Mouse (Mus musculus) MEL (cell line): Measurements from ENCODE around the gene Bsn. TPM values are rescaled to one million over a fixed set of nuclear protein-coding genes. Genes with fewer than 3 reads are reported as not detected.

ENCODE experiments used
- DNase-seq: peaks from one replicate; pipeline ENCODE4 v3.0.0; 2011; ENCODE audit warnings: low read depth, low spot score
- H3K27ac ChIP-seq: 2 replicates; pipeline ENCODE4 v1.5.1; 2012; ENCODE audit warnings: low read depth, mild to moderate bottlenecking, control low read depth, low read length, moderate library complexity; ENCODE audit not compliant: control insufficient read depth
- H3K27me3 ChIP-seq, 2 experiments: fragments of 150-350 bp in 1 of 2; sonication (generic) in 1 of 2; 2 replicates each; pipeline ENCODE4 v1.6.1; 2012; ENCODE audit warnings: low read length in 2 of 2, mild to moderate bottlenecking in 2 of 2, improper control_type of control experiment in 1 of 2, moderate library complexity in 1 of 2; ENCODE audit not compliant: insufficient read depth in 2 of 2, control insufficient read depth in 1 of 2
- H3K36me3 ChIP-seq, 2 experiments: 2 replicates each; pipeline ENCODE4 v1.6.1; 2012 to 2014; ENCODE audit warnings: low read length in 2 of 2, improper control_type of control experiment in 1 of 2, inconsistent platforms in 1 of 2, mild to moderate bottlenecking in 1 of 2; ENCODE audit not compliant: insufficient read depth in 2 of 2, control insufficient read depth in 1 of 2
- H3K4me1 ChIP-seq, 2 experiments: fragments of 150-350 bp in 1 of 2; sonication (generic) in 1 of 2; 2 replicates each; pipeline ENCODE4 v1.6.1; 2012; ENCODE audit warnings: low read length in 2 of 2, improper control_type of control experiment in 1 of 2, mild to moderate bottlenecking in 1 of 2; ENCODE audit not compliant: insufficient read depth in 2 of 2, control insufficient read depth in 1 of 2
- H3K4me3 ChIP-seq, 2 experiments: fragments of 150-350 bp in 1 of 2; sonication (generic) in 1 of 2; 2 replicates each; pipeline ENCODE4 v1.5.1; 2012; ENCODE audit warnings: low read depth in 2 of 2, low read length in 2 of 2, mild to moderate bottlenecking in 2 of 2, moderate library complexity in 2 of 2, control low read depth in 1 of 2, improper control_type of control experiment in 1 of 2; ENCODE audit not compliant: control insufficient read depth in 1 of 2, insufficient read depth in 1 of 2
- H3K79me2 ChIP-seq: 2 replicates; pipeline ENCODE4 v1.6.1; 2012; ENCODE audit warnings: mild to moderate bottlenecking, low read length, moderate library complexity; ENCODE audit not compliant: control insufficient read depth, poor library complexity, insufficient read depth
- H3K9ac ChIP-seq: 2 replicates; pipeline ENCODE4 v1.6.1; 2012; ENCODE audit warnings: low read depth, mild to moderate bottlenecking, control low read depth, low read length, moderate library complexity; ENCODE audit not compliant: control insufficient read depth, poor library complexity, severe bottlenecking
- H3K9me3 ChIP-seq: fragments of 150-350 bp; sonication (generic); replicated peaks from 2 replicates; pipeline ENCODE4 v1.6.1; 2012; ENCODE audit warnings: mild to moderate bottlenecking, low read length, improper control_type of control experiment, moderate library complexity; ENCODE audit not compliant: insufficient read depth
- BHLHE40 ChIP-seq: IDR thresholded peaks from 2 replicates; pipeline ENCODE4 v1.6.1; 2012; ENCODE audit warnings: low read depth, mild to moderate bottlenecking, inconsistent platforms, low read length, improper control_type of control experiment, borderline replicate concordance
- CHD1 ChIP-seq: IDR thresholded peaks from 2 replicates; pipeline ENCODE4 v1.6.1; 2012; ENCODE audit warnings: low read depth, mild to moderate bottlenecking, inconsistent platforms, low read length, improper control_type of control experiment
- CTCF ChIP-seq, 3 experiments: IDR thresholded peaks in 2 of 3; conservative IDR thresholded peaks in 1 of 3; 2 replicates each; pipeline ENCODE4 v1.5.1; 2011 to 2012; ENCODE audit warnings: low read length in 3 of 3, low read depth in 2 of 3, mild to moderate bottlenecking in 2 of 3, improper control_type of control experiment in 1 of 3, inconsistent platforms in 1 of 3, mixed read lengths in 1 of 3, moderate library complexity in 1 of 3; ENCODE audit not compliant: control insufficient read depth in 1 of 3, insufficient read depth in 1 of 3, poor library complexity in 1 of 3, severe bottlenecking in 1 of 3
- E2F4 ChIP-seq: IDR thresholded peaks from 2 replicates; pipeline ENCODE4 v1.6.1; 2011; ENCODE audit warnings: low read depth, low read length, improper control_type of control experiment, borderline replicate concordance
- ELF1 ChIP-seq: IDR thresholded peaks from 2 replicates; pipeline ENCODE4 v1.6.1; 2014; ENCODE audit warnings: low read depth, mild to moderate bottlenecking, inconsistent platforms, low read length, improper control_type of control experiment, moderate library complexity
- EP300 ChIP-seq, 2 experiments: IDR thresholded peaks; 2 replicates each; pipeline ENCODE4 v1.6.1; 2011; ENCODE audit warnings: improper control_type of control experiment in 2 of 2, low read length in 2 of 2, low read depth in 1 of 2, mild to moderate bottlenecking in 1 of 2
- ETS1 ChIP-seq: IDR thresholded peaks from 2 replicates; pipeline ENCODE4 v1.6.1; 2012; ENCODE audit warnings: low read depth, mild to moderate bottlenecking, inconsistent platforms, low read length, improper control_type of control experiment, moderate library complexity
- GABPA ChIP-seq: IDR thresholded peaks from 2 replicates; pipeline ENCODE4 v1.6.1; 2012; ENCODE audit warnings: low read depth, mild to moderate bottlenecking, inconsistent platforms, low read length, improper control_type of control experiment, moderate library complexity
- GATA1 ChIP-seq: IDR thresholded peaks from 2 replicates; pipeline ENCODE4 v1.6.1; 2011; ENCODE audit warnings: low read depth, low read length, improper control_type of control experiment
- HCFC1 ChIP-seq: IDR thresholded peaks from 2 replicates; pipeline ENCODE4 v1.6.1; 2012; ENCODE audit warnings: low read depth, mild to moderate bottlenecking, inconsistent platforms, low read length, improper control_type of control experiment, moderate library complexity
- JUND ChIP-seq: IDR thresholded peaks from 2 replicates; pipeline ENCODE4 v1.6.1; 2011; ENCODE audit warnings: low read depth, mild to moderate bottlenecking, improper control_type of control experiment, low read length
- KAT2A ChIP-seq: conservative IDR thresholded peaks from 2 replicates; pipeline ENCODE4 v1.6.1; 2012; ENCODE audit warnings: low read depth, low read length, improper control_type of control experiment, inconsistent platforms
- MAFK ChIP-seq: IDR thresholded peaks from 2 replicates; pipeline ENCODE4 v1.6.1; 2011; ENCODE audit warnings: low read depth, mild to moderate bottlenecking, low read length, improper control_type of control experiment, borderline replicate concordance
- MAX ChIP-seq: IDR thresholded peaks from 2 replicates; pipeline ENCODE4 v1.6.1; 2011; ENCODE audit warnings: low read length, improper control_type of control experiment
- MAZ ChIP-seq: IDR thresholded peaks from 2 replicates; pipeline ENCODE4 v1.6.1; 2012; ENCODE audit warnings: low read depth, mild to moderate bottlenecking, inconsistent platforms, low read length, improper control_type of control experiment
- MEF2A ChIP-seq: IDR thresholded peaks from 2 replicates; pipeline ENCODE4 v1.6.1; 2014; ENCODE audit warnings: low read depth, mild to moderate bottlenecking, inconsistent platforms, low read length, improper control_type of control experiment; ENCODE audit not compliant: poor library complexity, insufficient replicate concordance, severe bottlenecking; ENCODE audit errors: extremely low read depth
- MXI1 ChIP-seq: IDR thresholded peaks from 2 replicates; pipeline ENCODE4 v1.6.1; 2011; ENCODE audit warnings: mild to moderate bottlenecking, low read depth, low read length, improper control_type of control experiment
- MYB ChIP-seq: IDR thresholded peaks from 2 replicates; pipeline ENCODE4 v1.6.1; 2011; ENCODE audit warnings: mild to moderate bottlenecking, low read depth, low read length, improper control_type of control experiment
- MYC ChIP-seq: IDR thresholded peaks from 2 replicates; pipeline ENCODE4 v1.6.1; 2011; ENCODE audit warnings: low read depth, mild to moderate bottlenecking, low read length, improper control_type of control experiment, moderate library complexity
- NELFE ChIP-seq: IDR thresholded peaks from 2 replicates; pipeline ENCODE4 v1.6.1; 2011; ENCODE audit warnings: low read depth, low read length, improper control_type of control experiment
- NRF1 ChIP-seq: IDR thresholded peaks from 2 replicates; pipeline ENCODE4 v1.6.1; 2014; ENCODE audit warnings: low read depth, mild to moderate bottlenecking, inconsistent platforms, low read length, improper control_type of control experiment, moderate library complexity; ENCODE audit not compliant: poor library complexity, insufficient read depth, severe bottlenecking
- RCOR1 ChIP-seq: IDR thresholded peaks from 2 replicates; pipeline ENCODE4 v1.6.1; 2012; ENCODE audit warnings: low read depth, mild to moderate bottlenecking, inconsistent platforms, low read length, improper control_type of control experiment
- SMC3 ChIP-seq: IDR thresholded peaks from 2 replicates; pipeline ENCODE4 v1.6.1; 2011; ENCODE audit warnings: low read depth, low read length, improper control_type of control experiment
- TAL1 ChIP-seq: IDR thresholded peaks from 2 replicates; pipeline ENCODE4 v1.6.1; 2012; ENCODE audit warnings: mild to moderate bottlenecking, inconsistent platforms, low read length, moderate library complexity, mixed read lengths
- TBP ChIP-seq: IDR thresholded peaks from 2 replicates; pipeline ENCODE4 v1.8.0; 2011; ENCODE audit warnings: low read depth, low read length, improper control_type of control experiment
- TCF12 ChIP-seq: IDR thresholded peaks from 2 replicates; pipeline ENCODE4 v1.6.1; 2014; ENCODE audit warnings: low read depth, mild to moderate bottlenecking, inconsistent platforms, low read length, improper control_type of control experiment, moderate library complexity
- UBTF ChIP-seq: IDR thresholded peaks from 2 replicates; pipeline ENCODE4 v1.6.1; 2012; ENCODE audit warnings: low read depth, mild to moderate bottlenecking, inconsistent platforms, low read length, improper control_type of control experiment, moderate library complexity, borderline replicate concordance; ENCODE audit not compliant: insufficient read depth
- USF2 ChIP-seq, 2 experiments: IDR thresholded peaks; 2 replicates each; pipeline ENCODE4 v1.6.1; 2011 to 2012; ENCODE audit warnings: improper control_type of control experiment in 2 of 2, low read length in 2 of 2, borderline replicate concordance in 1 of 2, inconsistent platforms in 1 of 2, low read depth in 1 of 2, mild to moderate bottlenecking in 1 of 2; ENCODE audit not compliant: insufficient read depth in 1 of 2
- ZC3H11A ChIP-seq: IDR thresholded peaks from 2 replicates; pipeline ENCODE4 v1.6.1; 2012; ENCODE audit warnings: low read depth, mild to moderate bottlenecking, inconsistent platforms, low read length, improper control_type of control experiment
- ZKSCAN1 ChIP-seq: IDR thresholded peaks from 2 replicates; pipeline ENCODE4 v1.6.1; 2012; ENCODE audit warnings: low read depth, mild to moderate bottlenecking, inconsistent platforms, low read length, improper control_type of control experiment, moderate library complexity
- ZNF384 ChIP-seq: IDR thresholded peaks from 2 replicates; pipeline ENCODE4 v1.6.1; 2012; ENCODE audit warnings: low read depth, mild to moderate bottlenecking, inconsistent platforms, low read length, improper control_type of control experiment
- polyA plus RNA-seq, 2 experiments: library from polyadenylated mRNA; stranded (reverse) in 1 of 2; unstranded in 1 of 2; fragments of >175 nt in 1 of 2; fragments of >200 nt in 1 of 2; gene quantifications; 2 replicates each; pipeline versions ENCODE4 v1.2.1 to v1.2.4; 2012; ENCODE audit warnings: low replicate concordance in 2 of 2, low read depth in 1 of 2; ENCODE audit not compliant: insufficient read length in 2 of 2, insufficient read depth in 1 of 2, missing spikeins in 1 of 2
- total RNA-seq: library from RNA; depleted of rRNA; stranded (reverse); fragments of 300-350 nt; gene quantifications from 2 replicates; pipeline ENCODE4 v1.2.3, GENCODE M21; 2012

Bsn gene
- total and polyA plus RNA-seq, 3 experiments: 3.5 to 5.6 TPM; not detected in 1

- no peaks in the 10 kb centered on the region for H3K36me3 ChIP-seq
- TF ChIP-seq MYB: no peak
- no peak for TF ChIP-seq NRF1
- no peak for TF ChIP-seq ZC3H11A
- TF ChIP-seq GATA1: no peak
- no peak for TF ChIP-seq JUND
- no peak for TF ChIP-seq KAT2A
- no peak for TF ChIP-seq ZKSCAN1
- no peak for TF ChIP-seq TAL1
- no peak for TF ChIP-seq MAFK
- no peak for TF ChIP-seq TCF12
- no peak for TF ChIP-seq TBP
- TF ChIP-seq USF2 (IDR thresholded peaks at IDR 0.05; ENCODE audit: borderline replicate concordance in 1 of 2, insufficient read depth in 1 of 2, low read depth in 1 of 2, low read length in 2 of 2): no peak
- TF ChIP-seq BHLHE40: no peak
- no peak for TF ChIP-seq HCFC1
- TF ChIP-seq SMC3: no peak
- TF ChIP-seq EP300 (IDR thresholded peaks at IDR 0.05; ENCODE audit: low read depth in 1 of 2, low read length in 2 of 2): no peak
- no peak for TF ChIP-seq ELF1
- TF ChIP-seq E2F4: no peak
- no peak for TF ChIP-seq ZNF384
- TF ChIP-seq, all 39 proteins: peak for 0
- H3K4me3 ChIP-seq: no peak overlapping the region
- no peak for DNase-seq
- no peaks in the 10 kb centered on the region for H3K79me2 ChIP-seq
- H3K4me1 ChIP-seq: no peaks in the 10 kb centered on the region
- H3K27ac ChIP-seq: no peak overlapping the region
- no peaks in the 10 kb centered on the region for H3K9me3 ChIP-seq
- H3K27me3 ChIP-seq: peaks cover 4 to 8% of the 10 kb centered on the region in 2 experiments; a peak in 3 of 4 replicates
- no peak overlapping the region for H3K9ac ChIP-seq
These were observed 747 bp downstream of the Bsn start for GRCm38 (mm10) chr9:108189488-108189786.

GRCm38 (mm10) chr9:108189023-108189422, 1.2 kb downstream of the Bsn start:
- TF ChIP-seq USF2 (IDR thresholded peaks at IDR 0.05; ENCODE audit: borderline replicate concordance in 1 of 2, insufficient read depth in 1 of 2, low read depth in 1 of 2, low read length in 2 of 2): no peak
- no peak for TF ChIP-seq GABPA
- TF ChIP-seq MAX: no peak
- TF ChIP-seq E2F4: no peak
- TF ChIP-seq GATA1: no peak
- TF ChIP-seq CTCF (IDR thresholded peaks at IDR 0.05 in 2 of 3, conservative IDR thresholded peaks at IDR 0.05 in 1 of 3; ENCODE audit: control insufficient read depth in 1 of 3, insufficient read depth in 1 of 3, low read depth in 2 of 3, low read length in 3 of 3, poor library complexity in 1 of 3, severe bottlenecking in 1 of 3): no peak
- TF ChIP-seq NELFE: no peak
- TF ChIP-seq NRF1: no peak
- no peak for TF ChIP-seq MYC
- TF ChIP-seq MAZ: no peak
- TF ChIP-seq MXI1: no peak
- TF ChIP-seq UBTF: no peak
- TF ChIP-seq JUND: no peak
- TF ChIP-seq MEF2A: no peak
- TF ChIP-seq RCOR1: no peak
- TF ChIP-seq ETS1: no peak
- TF ChIP-seq CHD1: no peak
- TF ChIP-seq SMC3: no peak
- TF ChIP-seq TAL1: no peak

More at GRCm38 (mm10) chr9:108189023-108189422, 1.2 kb downstream of the Bsn start:
- no peak for DNase-seq
- no peaks in the 10 kb centered on the region for H3K79me2 ChIP-seq
- no peak overlapping the region for H3K9ac ChIP-seq
- H3K4me1 ChIP-seq: no peaks in the 10 kb centered on the region
- no peak overlapping the region for H3K4me3 ChIP-seq
- H3K9me3 ChIP-seq: no peaks in the 10 kb centered on the region
- H3K27me3 ChIP-seq: peaks cover 4 to 6% of the 10 kb centered on the region in 2 experiments; a peak in 3 of 4 replicates
- H3K36me3 ChIP-seq: no peaks in the 10 kb centered on the region
- H3K27ac ChIP-seq: no peak overlapping the region
